Mouse (Mus musculus) hindbrain, postnatal 0 days (tissue): ENCODE measurements around the gene Tmem150c. TPM values are rescaled to one million over a fixed set of nuclear protein-coding genes. Genes with fewer than 3 reads are reported as not detected.

ENCODE experiments used
- ATAC-seq: fragments of 200-750 bp; cut with Nextera tagmentation; 2 replicates; pipeline ENCODE4 v1.8.0; 2017; ENCODE audit warnings: mild to moderate bottlenecking, moderate TSS enrichment, moderate library complexity
- DNase-seq: peaks from one replicate; pipeline ENCODE4 v3.0.0-alpha.2; 2015; ENCODE audit warnings: low spot score
- H3K27ac ChIP-seq: fragments of 300-500 bp; sonication (generic); 2 replicates; pipeline ENCODE4 v1.5.1; 2014; ENCODE audit warnings: mild to moderate bottlenecking
- H3K27me3 ChIP-seq: fragments of 300-500 bp; sonication (generic); 2 replicates; pipeline ENCODE4 v1.6.1; 2014; ENCODE audit warnings: low read length, mixed read lengths; ENCODE audit not compliant: insufficient read depth
- H3K36me3 ChIP-seq: fragments of 300-500 bp; sonication (generic); 2 replicates; pipeline ENCODE4 v1.6.1; 2014; ENCODE audit warnings: low read length, mixed read lengths; ENCODE audit not compliant: insufficient read depth
- H3K4me1 ChIP-seq: fragments of 300-500 bp; sonication (generic); 2 replicates; pipeline ENCODE4 v1.6.1; 2014; ENCODE audit warnings: antibody characterized with exemption, low read length, mixed read lengths; ENCODE audit not compliant: insufficient read depth
- H3K4me2 ChIP-seq: fragments of 300-500 bp; sonication (generic); 2 replicates; pipeline ENCODE4 v1.6.1; 2014; ENCODE audit warnings: low read depth, mild to moderate bottlenecking, low read length, moderate library complexity, mixed read lengths
- H3K4me3 ChIP-seq: fragments of 300-500 bp; sonication (generic); 2 replicates; pipeline ENCODE4 v1.5.1; 2014; ENCODE audit warnings: low read length
- H3K9ac ChIP-seq: fragments of 300-500 bp; sonication (generic); replicated peaks from 2 replicates; pipeline ENCODE4 v1.6.1; 2014; ENCODE audit warnings: mild to moderate bottlenecking, low read length, moderate library complexity, mixed read lengths
- H3K9me3 ChIP-seq: fragments of 300-500 bp; sonication (generic); 2 replicates; pipeline ENCODE4 v1.6.1; 2016; ENCODE audit warnings: low read length, mixed read lengths
- CTCF ChIP-seq: IDR thresholded peaks from 2 replicates; pipeline ENCODE4 v1.5.1; 2016; ENCODE audit warnings: antibody characterized with exemption, control low read depth, low read depth
- WGBS: fragments of 180-500 bp; shearing (Covaris S2); extraction: QIAGEN DNeasy Blood & Tissue Kit; methylation state at CpG from one replicate; pipeline ENCODE4 v1.1.7; 2014; 5-methylcytosine and 5-hydroxymethylcytosine counted together
- polyA plus RNA-seq: library from polyadenylated mRNA; unstranded; fragments of >200 nt; fragmentation: Nextera tagmentation; extraction: Ambion mirVana; gene quantifications from 2 replicates; pipeline ENCODE4 v1.2.1, GENCODE M21; 2015
- total RNA-seq: library from RNA; depleted of rRNA; stranded (reverse); fragments of >200 nt; gene quantifications from 2 replicates; pipeline ENCODE4 v1.2.3, GENCODE M21; 2014; rRNA removed

Tmem150c gene
- total and polyA plus RNA-seq, 2 experiments from 2014 or later, result 32.7 to 59.5 TPM

DNA sequence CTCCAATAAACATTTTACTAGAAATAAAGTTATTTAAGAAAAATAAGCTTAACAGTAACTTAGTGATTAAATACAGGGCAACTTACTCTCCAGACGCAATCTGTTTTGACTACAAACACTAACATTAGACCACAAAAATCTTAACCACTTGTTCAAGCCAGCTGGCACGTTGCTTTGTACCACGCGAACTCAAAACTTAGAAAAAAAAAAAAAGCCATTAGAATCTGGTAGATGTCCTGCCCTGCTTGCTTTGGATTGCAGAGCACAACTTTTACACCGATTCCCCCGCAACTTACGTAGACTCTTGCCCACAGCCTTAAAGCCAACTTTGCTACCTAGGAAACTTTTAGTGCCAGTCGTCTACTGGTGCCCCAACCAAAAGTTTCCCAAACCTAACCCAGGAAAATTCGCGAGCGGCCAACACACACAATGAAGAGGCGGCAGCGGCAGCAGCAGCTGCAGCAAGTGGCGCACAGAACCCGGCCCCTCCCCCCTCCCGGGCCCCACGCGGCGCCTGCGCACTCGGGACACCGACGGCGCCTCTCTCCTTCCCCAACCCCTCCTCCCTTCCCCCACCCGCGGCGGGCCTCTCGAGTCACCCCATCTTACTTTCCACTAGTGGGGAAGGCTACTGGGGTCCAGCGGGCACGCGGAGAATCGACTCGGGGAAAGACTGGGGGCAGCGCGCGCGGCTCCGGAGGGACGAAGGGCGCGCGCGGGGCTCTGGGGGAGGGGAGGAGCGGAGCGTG, 121.5 kb downstream of the Tmem150c start:
- Histone ChIP-seq H3K9ac (peak overlapping the region; percentile 96), H3K27ac (peak overlapping the region; percentile 100), H3K9me3 (no peaks in the 10 kb centered on the region), H3K4me1 (peaks cover 20% of the 10 kb centered on the region), H3K4me3 (peak overlapping the region; percentile 94), H3K4me2 (peak overlapping the region; percentile 88), H3K36me3 (peaks cover 16% of the 10 kb centered on the region), H3K27me3 (no peaks in the 10 kb centered on the region)
- no peak for TF ChIP-seq CTCF
- DNase-seq (peak; percentile 91), ATAC-seq (peak; percentile 22)
- WGBS, result under 1% methylated on average over 42 of the region's 45 CpGs

- H3K9me3 ChIP-seq, result no peaks in the 10 kb centered on the region
- peak overlapping the region; percentile 88 for H3K4me2 ChIP-seq
- H3K4me1 ChIP-seq, result peaks cover 15% of the 10 kb centered on the region
- H3K9ac ChIP-seq, result peak overlapping the region; percentile 43; the same call in 1 of the 2 replicates
- TF ChIP-seq CTCF, result no peak
- DNase-seq, result no peak
- H3K36me3 ChIP-seq, result peaks cover 19% of the 10 kb centered on the region
- no peaks in the 10 kb centered on the region for H3K27me3 ChIP-seq
- no peak overlapping the region for H3K27ac ChIP-seq
- ATAC-seq, result no peak
- WGBS, result 15% methylated on average over 7 of the region's 7 CpGs
- peak overlapping the region; percentile 94 for H3K4me3 ChIP-seq
Observed at GRCm38 (mm10) chr5:100036681-100037080, 122.9 kb downstream of the Tmem150c start.

DNA sequence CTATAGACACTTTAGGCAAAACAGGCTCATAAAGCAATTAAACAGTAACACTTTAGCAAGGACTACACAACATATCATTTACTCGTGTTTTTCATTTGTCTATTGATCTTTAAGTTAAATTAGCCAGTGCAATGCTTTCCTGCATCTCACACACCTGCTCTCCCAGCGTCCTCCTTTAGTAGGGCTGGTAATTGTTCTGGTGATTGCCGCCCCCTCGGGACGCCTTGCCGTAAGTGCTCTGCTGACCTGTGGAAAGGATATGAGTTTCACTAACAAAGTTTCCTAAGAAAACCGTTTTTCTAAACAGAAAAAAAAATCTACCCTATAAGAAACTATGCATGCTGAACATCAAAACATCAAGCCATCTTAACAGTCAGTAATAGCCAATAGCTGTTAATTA, 123.7 kb downstream of the Tmem150c start:
- Histone ChIP-seq H3K4me1 (peaks cover 10% of the 10 kb centered on the region), H3K9me3 (no peaks in the 10 kb centered on the region), H3K9ac (no peak overlapping the region), H3K36me3 (peaks cover 19% of the 10 kb centered on the region), H3K4me3 (peak overlapping the region; percentile 94), H3K27me3 (no peaks in the 10 kb centered on the region), H3K4me2 (peak overlapping the region; percentile 88), H3K27ac (no peak overlapping the region)
- peak; percentile 20; the same call in 1 of the 2 replicates for TF ChIP-seq CTCF
- no peak for DNase-seq
- 36% methylated on average over 7 of the region's 7 CpGs for WGBS
- ATAC-seq, result no peak

- Histone ChIP-seq H3K4me1 (peaks cover 10% of the 10 kb centered on the region), H3K4me2 (no peak overlapping the region), H3K9me3 (no peaks in the 10 kb centered on the region), H3K36me3 (peaks cover 19% of the 10 kb centered on the region), H3K4me3 (no peak overlapping the region), H3K9ac (no peak overlapping the region), H3K27me3 (no peaks in the 10 kb centered on the region), H3K27ac (no peak overlapping the region)
- WGBS, result 76% methylated on average over 3 of the region's 3 CpGs
- DNase-seq, result no peak
- TF ChIP-seq CTCF, result no peak
- ATAC-seq, result no peak
Observed at GRCm38 (mm10) chr5:100032646-100033045, 127.0 kb downstream of the Tmem150c start.

- DNase-seq, result no peak
- Histone ChIP-seq H3K4me3 (no peak overlapping the region), H3K27me3 (no peaks in the 10 kb centered on the region), H3K9me3 (no peaks in the 10 kb centered on the region), H3K27ac (no peak overlapping the region), H3K4me1 (peaks cover 6% of the 10 kb centered on the region), H3K4me2 (no peak overlapping the region), H3K36me3 (peaks cover 19% of the 10 kb centered on the region), H3K9ac (no peak overlapping the region)
- TF ChIP-seq CTCF, result peak; percentile 22; the same call in 1 of the 2 replicates
- WGBS, result 88% methylated on average over 2 of the region's 2 CpGs
- ATAC-seq, result peak; percentile 48; the same call in 1 of the 2 replicates
Observed at GRCm38 (mm10) chr5:100032107-100032506, 127.5 kb downstream of the Tmem150c start.

GRCm38 (mm10) chr5:100030069-100030468, 129.5 kb downstream of the Tmem150c start:
- Histone ChIP-seq H3K4me3 (no peak overlapping the region), H3K27me3 (no peaks in the 10 kb centered on the region), H3K36me3 (peaks cover 18% of the 10 kb centered on the region), H3K9ac (no peak overlapping the region), H3K9me3 (no peaks in the 10 kb centered on the region), H3K4me1 (no peaks in the 10 kb centered on the region), H3K27ac (no peak overlapping the region), H3K4me2 (no peak overlapping the region)
- TF ChIP-seq CTCF, result no peak
- peak; percentile 71 for ATAC-seq
- DNase-seq, result peak; percentile 66
- 14% methylated on average over 6 of the region's 6 CpGs for WGBS

Other genes with a start within 250 kb of the Tmem150c start
- 28.6 and 30.2 TPM in 2 replicates for gene Hnrnpd, start 180.9 kb downstream of the Tmem150c start, total RNA-seq
- 95.9 and 103 TPM in 2 replicates for gene Hnrnpd, start 180.9 kb downstream of the Tmem150c start, polyA plus RNA-seq
- 0.52 and 1.2 TPM in 2 replicates for gene 4930524J08Rik, start 180.7 kb downstream of the Tmem150c start, total RNA-seq
- 3.8 and 4.0 TPM in 2 replicates for gene 4930524J08Rik, start 180.7 kb downstream of the Tmem150c start, polyA plus RNA-seq
- 107 and 121 TPM in 2 replicates for gene Hnrnpdl, start 120.1 kb downstream of the Tmem150c start, total RNA-seq
- gene Hnrnpdl, start 120.1 kb downstream of the Tmem150c start, polyA plus RNA-seq, result 184 and 193 TPM in 2 replicates
- gene Enoph1, start 119.8 kb downstream of the Tmem150c start, total RNA-seq, result 41.6 and 55.6 TPM in 2 replicates
- gene Enoph1, start 119.8 kb downstream of the Tmem150c start, polyA plus RNA-seq, result 48.6 and 49.0 TPM in 2 replicates